Mouse (Mus musculus): ENCODE data around the gene Ufsp1.

DNA sequence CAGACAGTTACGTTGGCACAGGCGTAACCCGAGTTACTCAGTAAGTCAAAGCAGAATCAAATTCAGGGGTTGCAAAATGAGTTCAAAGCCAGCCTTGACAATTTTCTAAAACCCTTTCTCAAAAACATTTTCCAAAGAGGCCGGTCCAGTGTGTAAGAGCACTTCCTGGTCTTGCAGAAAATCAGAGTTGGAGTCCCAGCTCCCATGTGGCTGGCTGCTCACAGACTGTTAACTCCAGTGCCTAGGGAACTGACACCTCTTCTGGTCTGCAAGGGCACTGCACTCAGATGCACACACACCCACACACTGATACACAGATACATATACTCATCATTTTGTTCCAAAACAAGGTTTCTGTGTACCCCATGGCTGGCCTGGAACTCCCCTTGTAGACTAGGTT, 13.9 kb downstream of the Ufsp1 start:
- TF ChIP-seq CTCF (conservative IDR thresholded peaks at IDR 0.05; ENCODE audit: low read length) (peak; percentile 18; the same call in 1 of the 2 replicates), POU5F1 (IDR thresholded peaks at IDR 0.05; ENCODE audit: borderline replicate concordance, low read length) (no peak), NANOG (IDR thresholded peaks at IDR 0.05; ENCODE audit: borderline replicate concordance, low read length) (no peak)
